Mouse (Mus musculus): ENCODE data around the gene Fbxl15.

DNA sequence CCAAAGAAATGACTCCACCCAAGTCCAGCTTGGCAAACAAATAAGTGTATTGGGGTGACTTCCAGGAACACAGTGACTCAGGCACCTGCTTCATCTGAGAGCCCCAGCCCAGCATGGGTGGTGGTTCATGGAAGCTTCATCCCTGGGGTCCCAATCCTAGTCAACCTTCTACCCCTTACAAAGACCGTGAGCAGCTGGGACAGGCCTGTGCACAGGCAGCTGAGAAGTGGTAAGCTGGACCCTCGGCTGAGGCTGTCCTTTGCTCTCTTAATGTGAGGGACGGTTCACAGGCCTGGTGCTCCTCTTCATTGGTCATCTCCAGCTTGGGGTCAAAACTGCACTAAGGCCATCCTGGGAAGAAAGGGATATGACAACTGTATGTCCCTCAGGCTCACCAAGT lies 40.4 kb upstream of the Fbxl15 start:
- no peak for TF ChIP-seq POLR2A (IDR thresholded peaks at IDR 0.05; ENCODE audit: insufficient read depth, low read length)
- TF ChIP-seq CTCF (IDR thresholded peaks at IDR 0.05; ENCODE audit: low read depth, low read length) = no peak

All from ES-Bruce4 (cell line).